Mouse (Mus musculus): ENCODE results near the gene Eif4a1.

- TF ChIP-seq CTCF (IDR thresholded peaks at IDR 0.05; ENCODE audit: low read depth) (no peak), EP300 (optimal IDR thresholded peaks at IDR 0.05) (no peak)
Measured at GRCm38 (mm10) chr11:69671726-69672124, 498 bp downstream of the Eif4a1 start.

Measured in stomach, postnatal 0 days (tissue).